Mouse (Mus musculus) limb, embryonic 12.5 days (tissue): ENCODE results near the gene Cdc26. TPM values are rescaled to one million over a fixed set of nuclear protein-coding genes. Genes with fewer than 3 reads are reported as not detected.

Experiments
- ATAC-seq: fragments of 200-750 bp; cut with Nextera tagmentation; 2 replicates; pipeline ENCODE4 v1.8.0; 2017; ENCODE audit warnings: low read depth, moderate TSS enrichment; ENCODE audit not compliant: insufficient number of reproducible peaks, insufficient read depth, low FRiP score, low TSS enrichment
- H3K27ac ChIP-seq: fragments of 300-500 bp; sonication (generic); 2 replicates; pipeline ENCODE4 v1.5.1; 2016; ENCODE audit warnings: mild to moderate bottlenecking, moderate library complexity
- H3K27me3 ChIP-seq: fragments of 300-500 bp; sonication (generic); 2 replicates; pipeline ENCODE4 v1.6.1; 2016; ENCODE audit warnings: mild to moderate bottlenecking, moderate library complexity
- H3K36me3 ChIP-seq: fragments of 300-500 bp; sonication (generic); 2 replicates; pipeline ENCODE4 v1.6.1; 2016; ENCODE audit warnings: mild to moderate bottlenecking, moderate library complexity
- H3K4me1 ChIP-seq: fragments of 300-500 bp; sonication (generic); replicated peaks from 2 replicates; pipeline ENCODE4 v1.6.1; 2016
- H3K4me2 ChIP-seq: fragments of 300-500 bp; sonication (generic); 2 replicates; pipeline ENCODE4 v1.6.1; 2016; ENCODE audit warnings: mild to moderate bottlenecking, moderate library complexity
- H3K4me3 ChIP-seq: fragments of 300-500 bp; sonication (generic); replicated peaks from 2 replicates; pipeline ENCODE4 v1.5.1; 2016; ENCODE audit warnings: mild to moderate bottlenecking
- H3K9ac ChIP-seq: fragments of 300-500 bp; sonication (generic); replicated peaks from 2 replicates; pipeline ENCODE4 v1.6.1; 2016; ENCODE audit warnings: mild to moderate bottlenecking, moderate library complexity
- H3K9me3 ChIP-seq: fragments of 300-500 bp; sonication (generic); 2 replicates; pipeline ENCODE4 v1.6.1; 2016; ENCODE audit warnings: mild to moderate bottlenecking, moderate library complexity
- WGBS: fragments of 180-500 bp; shearing (Covaris S2); methylation state at CpG from one replicate; pipeline ENCODE4 v1.1.7; 2016; 5-methylcytosine and 5-hydroxymethylcytosine counted together
- polyA plus RNA-seq: library from polyadenylated mRNA; unstranded; fragments of >200 nt; fragmentation: Nextera tagmentation; extraction: Ambion mirVana; gene quantifications from 2 replicates; pipeline ENCODE4 v1.2.1, GENCODE M21; 2016

Cdc26 gene
- polyA plus RNA-seq, 1 experiment from 2014 or later: 226 TPM

GRCm38 (mm10) chr4:62374342-62374741, 34.1 kb downstream of the Cdc26 start:
- Histone ChIP-seq H3K9me3 (no peaks in the 10 kb centered on the region), H3K4me1 (peaks cover 8% of the 10 kb centered on the region; the same call in 1 of the 2 replicates), H3K36me3 (no peaks in the 10 kb centered on the region), H3K9ac (no peak overlapping the region), H3K27ac (no peak overlapping the region), H3K4me3 (no peak overlapping the region), H3K27me3 (no peaks in the 10 kb centered on the region), H3K4me2 (no peak overlapping the region)
- WGBS: 72% methylated on average over 4 of the region's 4 CpGs
- ATAC-seq: no peak

DNA sequence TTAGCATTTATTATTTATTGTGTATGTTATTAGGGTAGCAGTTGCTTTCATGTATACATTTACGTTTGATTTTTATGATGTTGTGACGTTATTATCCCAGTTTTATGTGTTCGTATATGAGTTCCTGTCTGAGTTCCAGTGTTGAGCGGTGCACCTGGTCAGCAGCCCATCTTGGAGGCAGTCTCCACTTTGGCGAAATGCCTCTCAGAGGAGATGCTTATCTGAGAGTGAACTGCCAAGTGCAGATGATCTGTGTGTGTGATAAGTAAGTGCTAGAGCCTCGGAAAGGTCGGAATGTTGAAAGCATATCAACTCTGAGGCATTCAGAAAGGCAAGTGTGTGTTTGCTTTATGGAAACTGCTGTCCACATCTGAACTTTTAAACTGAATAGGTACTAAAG, 34.8 kb downstream of the Cdc26 start:
- Histone ChIP-seq H3K9ac (no peak overlapping the region), H3K36me3 (no peaks in the 10 kb centered on the region), H3K4me3 (no peak overlapping the region), H3K9me3 (no peaks in the 10 kb centered on the region), H3K27ac (no peak overlapping the region), H3K4me1 (peaks cover 8% of the 10 kb centered on the region; the same call in 1 of the 2 replicates), H3K27me3 (no peaks in the 10 kb centered on the region), H3K4me2 (no peak overlapping the region)
- 56% methylated on average over 7 of the region's 7 CpGs for WGBS
- ATAC-seq: no peak

DNA sequence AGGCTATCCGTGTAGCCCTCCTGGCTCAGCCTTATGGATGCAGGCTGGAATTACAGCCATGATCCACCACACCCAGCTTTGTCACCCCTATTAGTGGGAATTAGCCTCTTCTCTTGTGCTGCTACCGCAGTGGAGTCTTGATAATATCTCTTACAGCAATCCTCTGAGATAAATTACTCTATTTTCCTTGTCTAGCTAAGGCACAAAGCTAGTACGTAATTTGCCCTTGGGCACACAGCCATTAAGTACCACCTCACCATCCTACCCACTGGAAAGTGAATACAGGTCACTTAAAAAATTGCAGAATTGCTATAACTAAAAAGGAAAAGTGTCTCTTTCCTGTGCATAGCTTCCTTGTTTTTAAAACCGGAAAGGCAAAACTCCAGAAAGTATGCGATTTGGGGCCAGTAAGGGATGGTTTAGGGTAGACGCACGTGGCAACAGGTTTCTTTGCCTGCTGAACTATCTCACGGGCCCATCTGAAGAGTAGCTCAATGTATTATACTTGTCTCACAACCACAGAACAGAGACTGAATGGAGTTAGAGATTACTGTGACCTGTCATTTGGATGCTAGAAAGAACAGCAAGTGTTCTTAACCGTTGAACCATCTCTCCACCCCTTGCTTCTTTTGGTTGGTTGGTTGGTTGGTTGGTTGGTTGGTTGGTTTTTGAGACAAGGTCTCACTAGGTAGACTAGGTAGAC, 35.5 kb downstream of the Cdc26 start:
- 86% methylated on average over 9 of the region's 9 CpGs for WGBS
- Histone ChIP-seq H3K9me3 (no peaks in the 10 kb centered on the region), H3K9ac (no peak overlapping the region), H3K4me2 (no peak overlapping the region), H3K4me3 (no peak overlapping the region), H3K27ac (no peak overlapping the region), H3K4me1 (peaks cover 8% of the 10 kb centered on the region; the same call in 1 of the 2 replicates), H3K36me3 (no peaks in the 10 kb centered on the region), H3K27me3 (no peaks in the 10 kb centered on the region)
- ATAC-seq: no peak

GRCm38 (mm10) chr4:62372410-62372809, 36.0 kb downstream of the Cdc26 start:
- no peak for ATAC-seq
- Histone ChIP-seq H3K4me3 (no peak overlapping the region), H3K27me3 (no peaks in the 10 kb centered on the region), H3K9me3 (no peaks in the 10 kb centered on the region), H3K27ac (no peak overlapping the region), H3K4me1 (peaks cover 8% of the 10 kb centered on the region; the same call in 1 of the 2 replicates), H3K9ac (no peak overlapping the region), H3K4me2 (no peak overlapping the region), H3K36me3 (no peaks in the 10 kb centered on the region)
- WGBS: 67% methylated on average over 1 of the region's 1 CpGs

GRCm38 (mm10) chr4:62369091-62369490, 39.4 kb downstream of the Cdc26 start:
- no peak for ATAC-seq
- H3K9ac ChIP-seq: no peak overlapping the region
- H3K36me3 ChIP-seq: no peaks in the 10 kb centered on the region
- no peaks in the 10 kb centered on the region for H3K27me3 ChIP-seq
- no peak overlapping the region for H3K4me3 ChIP-seq
- no peak overlapping the region for H3K27ac ChIP-seq
- 85% methylated on average over 3 of the region's 3 CpGs for WGBS
- no peak overlapping the region for H3K4me2 ChIP-seq
- peaks cover 8% of the 10 kb centered on the region; the same call in 1 of the 2 replicates for H3K4me1 ChIP-seq
- H3K9me3 ChIP-seq: no peaks in the 10 kb centered on the region

GRCm38 (mm10) chr4:62367586-62367985, 40.9 kb downstream of the Cdc26 start:
- 91% methylated on average over 6 of the region's 6 CpGs for WGBS
- H3K4me2 ChIP-seq: no peak overlapping the region
- ATAC-seq: no peak

GRCm38 (mm10) chr4:62366291-62366690, 42.2 kb downstream of the Cdc26 start:
- WGBS: 82% methylated on average over 4 of the region's 4 CpGs
- Histone ChIP-seq H3K4me1 (peaks cover 9% of the 10 kb centered on the region), H3K9me3 (no peaks in the 10 kb centered on the region), H3K27ac (no peak overlapping the region), H3K27me3 (no peaks in the 10 kb centered on the region), H3K4me3 (no peak overlapping the region), H3K4me2 (no peak overlapping the region), H3K36me3 (no peaks in the 10 kb centered on the region), H3K9ac (no peak overlapping the region)
- no peak for ATAC-seq

More at GRCm38 (mm10) chr4:62367586-62367985, 40.9 kb downstream of the Cdc26 start:
- H3K4me1 ChIP-seq: no peaks in the 10 kb centered on the region
- H3K9me3 ChIP-seq: no peaks in the 10 kb centered on the region
- no peak overlapping the region for H3K4me3 ChIP-seq
- no peak overlapping the region for H3K27ac ChIP-seq
- H3K36me3 ChIP-seq: no peaks in the 10 kb centered on the region
- no peak overlapping the region for H3K9ac ChIP-seq
- H3K27me3 ChIP-seq: no peaks in the 10 kb centered on the region

- H3K4me2 ChIP-seq: no peak overlapping the region
- no peak overlapping the region for H3K27ac ChIP-seq
- H3K4me1 ChIP-seq: peaks cover 14% of the 10 kb centered on the region
- 89% methylated on average over 8 of the region's 8 CpGs for WGBS
- no peaks in the 10 kb centered on the region for H3K9me3 ChIP-seq
- no peaks in the 10 kb centered on the region for H3K27me3 ChIP-seq
- no peak overlapping the region for H3K4me3 ChIP-seq
- no peak for ATAC-seq
- H3K36me3 ChIP-seq: no peaks in the 10 kb centered on the region
- H3K9ac ChIP-seq: no peak overlapping the region
Observed at GRCm38 (mm10) chr4:62364299-62364698, 44.1 kb downstream of the Cdc26 start.

- H3K4me3 ChIP-seq: no peak overlapping the region
- 89% methylated on average over 2 of the region's 2 CpGs for WGBS
- H3K27me3 ChIP-seq: no peaks in the 10 kb centered on the region
- peaks cover 16% of the 10 kb centered on the region for H3K4me1 ChIP-seq
- H3K27ac ChIP-seq: no peak overlapping the region
- no peaks in the 10 kb centered on the region for H3K9me3 ChIP-seq
- H3K4me2 ChIP-seq: no peak overlapping the region
- no peak overlapping the region for H3K9ac ChIP-seq
- ATAC-seq: no peak
- H3K36me3 ChIP-seq: no peaks in the 10 kb centered on the region
Observed at GRCm38 (mm10) chr4:62362437-62362836, 46.0 kb downstream of the Cdc26 start.

DNA sequence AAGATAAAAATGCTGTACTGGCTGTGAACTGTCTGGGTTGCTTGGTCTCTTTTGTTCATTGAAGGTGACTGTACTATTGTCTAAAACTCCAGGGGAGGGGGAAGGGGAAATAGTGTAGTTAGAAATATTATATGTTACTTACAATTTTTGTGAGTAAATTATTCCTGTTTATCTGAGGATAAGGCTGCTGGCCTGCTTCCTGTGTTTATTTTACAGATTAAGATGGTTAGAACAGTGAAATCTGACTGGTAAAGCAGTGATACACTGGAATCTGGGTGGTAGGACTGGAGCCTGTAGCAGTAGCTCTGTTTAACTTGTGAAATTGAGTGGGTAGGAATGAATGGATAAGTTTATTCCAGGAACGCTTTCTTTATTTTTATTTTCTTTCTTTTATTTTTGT, 46.4 kb downstream of the Cdc26 start:
- Histone ChIP-seq H3K27ac (no peak overlapping the region), H3K4me2 (peak overlapping the region; percentile 82), H3K9ac (no peak overlapping the region), H3K4me3 (peak overlapping the region; percentile 74), H3K9me3 (no peaks in the 10 kb centered on the region), H3K27me3 (no peaks in the 10 kb centered on the region), H3K36me3 (no peaks in the 10 kb centered on the region), H3K4me1 (peaks cover 16% of the 10 kb centered on the region)
- 90% methylated on average over 1 of the region's 1 CpGs for WGBS
- ATAC-seq: no peak

DNA sequence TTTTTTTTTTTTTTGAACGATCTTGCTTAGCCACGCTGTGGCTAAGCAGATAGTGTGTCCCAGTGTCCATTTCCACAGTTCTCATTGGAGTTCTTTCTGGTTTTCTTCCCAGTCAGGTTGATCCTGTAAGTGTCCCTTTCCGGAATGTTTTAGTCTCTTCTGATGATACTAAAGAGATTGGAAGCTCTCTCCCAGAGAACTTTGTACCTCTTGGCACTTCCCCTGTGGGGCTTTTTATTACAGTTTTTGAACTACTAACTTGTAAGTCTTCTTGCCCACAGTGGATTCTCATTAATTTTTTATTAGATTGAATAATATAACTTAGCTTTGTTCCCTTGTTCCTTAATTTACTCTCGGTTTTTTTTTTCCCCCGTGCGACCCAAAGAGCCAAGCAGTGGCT, 46.9 kb downstream of the Cdc26 start:
- peak overlapping the region; percentile 82 for H3K4me2 ChIP-seq
- no peak for ATAC-seq
- H3K4me1 ChIP-seq: peaks cover 16% of the 10 kb centered on the region
- H3K9me3 ChIP-seq: no peaks in the 10 kb centered on the region
- H3K27ac ChIP-seq: no peak overlapping the region
- H3K27me3 ChIP-seq: no peaks in the 10 kb centered on the region
- peak overlapping the region; percentile 74 for H3K4me3 ChIP-seq
- peak overlapping the region; percentile 71 for H3K9ac ChIP-seq
- 52% methylated on average over 6 of the region's 6 CpGs for WGBS
- no peaks in the 10 kb centered on the region for H3K36me3 ChIP-seq
